Comparison of ENCODE assay signal across 24 mouse cellular contexts in the genomic region with DNA sequence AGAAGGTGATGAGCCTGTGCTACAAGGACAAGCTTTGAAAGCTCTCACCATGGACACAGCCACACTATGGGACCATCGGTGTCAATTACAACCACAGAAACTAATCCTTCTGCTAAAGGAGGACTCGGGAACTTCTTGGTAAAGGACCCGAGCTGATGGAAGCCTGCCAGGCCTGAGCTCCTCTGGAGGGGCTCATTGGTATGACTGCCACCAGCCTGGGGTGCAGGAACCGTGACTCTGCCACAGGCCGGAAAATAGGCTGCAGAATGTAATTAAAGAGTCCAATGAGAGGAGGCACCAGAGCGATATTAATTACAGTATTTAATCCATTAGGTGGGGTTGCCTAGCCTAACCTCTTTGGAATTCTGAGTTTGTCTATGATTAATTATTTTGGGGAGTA. TPM values are rescaled to one million over a fixed set of nuclear protein-coding genes. Genes with fewer than 3 reads are reported as not detected.
DNase-seq lines count a peak whose midpoint lies in the region; ATAC-seq and TF ChIP-seq lines count a peak whose summit lies in the region.
"Had no signal": no experiment of that assay in that cellular context is flagged by ENCODE, and none has a peak within 500 bp of the region (broad histone marks: within the 10 kb centered on the region; RNA-seq: fewer than 3 reads in every experiment).

No protein-coding gene starts in this region.

- no peaks in the 10 kb centered on the region for H3K9me3 ChIP-seq in hindbrain, embryonic 14.5 days (ENCODE audit: control insufficient read depth, low read length)
- no peaks in the 10 kb centered on the region for H3K9me3 ChIP-seq in hindbrain, embryonic 16.5 days (ENCODE audit: control insufficient read depth, low read length)
- H3K9me3 ChIP-seq in kidney, postnatal 0 days (replicated peaks; ENCODE audit: low read length) = no peaks in the 10 kb centered on the region
- H3K9me3 ChIP-seq in neural tube, embryonic 13.5 days = no peaks in the 10 kb centered on the region
- no peaks in the 10 kb centered on the region for H3K9me3 ChIP-seq in neural tube, embryonic 15.5 days (replicated peaks)
- H3K9me3 ChIP-seq: embryonic facial prominence, embryonic 10.5 days; heart, embryonic 12.5 days; limb, embryonic 12.5 days; stomach, embryonic 15.5 days had no signal

- H3K27ac ChIP-seq in hindbrain, embryonic 14.5 days = no peak overlapping the region
- H3K27ac ChIP-seq in hindbrain, embryonic 16.5 days (ENCODE audit: low read depth, low read length) = no peak overlapping the region
- H3K27ac ChIP-seq in kidney, postnatal 0 days = no peak overlapping the region
- no peak overlapping the region for H3K27ac ChIP-seq in neural tube, embryonic 13.5 days (replicated peaks)
- H3K27ac ChIP-seq in neural tube, embryonic 15.5 days (replicated peaks) = no peak overlapping the region
- H3K27ac ChIP-seq: embryonic facial prominence, embryonic 10.5 days; layer of hippocampus, adult 2 months; limb, embryonic 12.5 days; macrophage; stomach, embryonic 15.5 days had no signal

- H3K36me3 ChIP-seq in hindbrain, embryonic 14.5 days (replicated peaks; ENCODE audit: control insufficient read depth, insufficient read depth) = no peaks in the 10 kb centered on the region
- no peaks in the 10 kb centered on the region for H3K36me3 ChIP-seq in hindbrain, embryonic 16.5 days (ENCODE audit: control insufficient read depth, insufficient read depth, low read length)
- no peaks in the 10 kb centered on the region for H3K36me3 ChIP-seq in kidney, postnatal 0 days (ENCODE audit: insufficient read depth, low read length)
- H3K36me3 ChIP-seq in neural tube, embryonic 13.5 days = no peaks in the 10 kb centered on the region
- no peaks in the 10 kb centered on the region for H3K36me3 ChIP-seq in neural tube, embryonic 15.5 days
- H3K36me3 ChIP-seq: embryonic facial prominence, embryonic 10.5 days; heart, embryonic 12.5 days; limb, embryonic 12.5 days; stomach, embryonic 15.5 days had no signal

- WGBS in hindbrain, embryonic 14.5 days = 53% methylated on average over 6 of the region's 6 CpGs
- WGBS in hindbrain, embryonic 16.5 days = 39% methylated on average over 6 of the region's 6 CpGs
- WGBS in kidney, postnatal 0 days = 52% methylated on average over 6 of the region's 6 CpGs
- WGBS in neural tube, embryonic 13.5 days = 59% methylated on average over 6 of the region's 6 CpGs
- WGBS in neural tube, embryonic 15.5 days = 56% methylated on average over 6 of the region's 6 CpGs

- no peaks in the 10 kb centered on the region for H3K4me1 ChIP-seq in hindbrain, embryonic 14.5 days (replicated peaks; ENCODE audit: control insufficient read depth, insufficient read depth, low read length)
- H3K4me1 ChIP-seq in hindbrain, embryonic 16.5 days (ENCODE audit: control insufficient read depth, insufficient read depth, low read depth, low read length) = 0 out of 2 replicates have a peak, but pooled peaks cover 2% of the 10 kb centered on the region
- no peaks in the 10 kb centered on the region for H3K4me1 ChIP-seq in kidney, postnatal 0 days (replicated peaks; ENCODE audit: insufficient read depth, low read length)
- no peaks in the 10 kb centered on the region for H3K4me1 ChIP-seq in neural tube, embryonic 13.5 days (replicated peaks)
- peaks cover 3% of the 10 kb centered on the region; the same call in 1 of the 2 replicates for H3K4me1 ChIP-seq in neural tube, embryonic 15.5 days
- H3K4me1 ChIP-seq: embryonic facial prominence, embryonic 10.5 days; heart, embryonic 12.5 days; limb, embryonic 12.5 days; stomach, embryonic 15.5 days had no signal

- H3K4me2 ChIP-seq in hindbrain, embryonic 14.5 days (replicated peaks) = no peak overlapping the region
- no peak overlapping the region for H3K4me2 ChIP-seq in hindbrain, embryonic 16.5 days (ENCODE audit: low read length)
- H3K4me2 ChIP-seq in kidney, postnatal 0 days (ENCODE audit: low read length) = no peak overlapping the region
- no peak overlapping the region for H3K4me2 ChIP-seq in neural tube, embryonic 13.5 days
- H3K4me2 ChIP-seq in neural tube, embryonic 15.5 days = no peak overlapping the region
- H3K4me2 ChIP-seq: heart, embryonic 12.5 days; limb, embryonic 12.5 days; liver, embryonic 11.5 days; stomach, embryonic 15.5 days had no signal

- H3K27me3 ChIP-seq in hindbrain, embryonic 14.5 days (ENCODE audit: control insufficient read depth, insufficient read depth, low read length) = no peaks in the 10 kb centered on the region
- H3K27me3 ChIP-seq in hindbrain, embryonic 16.5 days (replicated peaks; ENCODE audit: control insufficient read depth, insufficient read depth, low read length) = no peaks in the 10 kb centered on the region
- H3K27me3 ChIP-seq in kidney, postnatal 0 days (ENCODE audit: insufficient read depth, low read length) = no peaks in the 10 kb centered on the region
- no peaks in the 10 kb centered on the region; the same call in 1 of the 2 replicates for H3K27me3 ChIP-seq in neural tube, embryonic 13.5 days
- no peaks in the 10 kb centered on the region for H3K27me3 ChIP-seq in neural tube, embryonic 15.5 days (replicated peaks)
- H3K27me3 ChIP-seq: heart, embryonic 12.5 days; limb, embryonic 12.5 days; stomach, embryonic 15.5 days had no signal

- H3K4me3 ChIP-seq in hindbrain, embryonic 14.5 days (replicated peaks; ENCODE audit: low read length) = no peak overlapping the region
- H3K4me3 ChIP-seq in hindbrain, embryonic 16.5 days (ENCODE audit: low read length) = no peak overlapping the region
- no peak overlapping the region for H3K4me3 ChIP-seq in kidney, postnatal 0 days (replicated peaks; ENCODE audit: low read depth, low read length)
- H3K4me3 ChIP-seq in neural tube, embryonic 13.5 days = no peak overlapping the region
- no peak overlapping the region for H3K4me3 ChIP-seq in neural tube, embryonic 15.5 days (replicated peaks)
- H3K4me3 ChIP-seq: embryonic facial prominence, embryonic 10.5 days; heart, embryonic 12.5 days; layer of hippocampus, adult 2 months; limb, embryonic 12.5 days; stomach, embryonic 15.5 days had no signal

- H3K9ac ChIP-seq in hindbrain, embryonic 14.5 days = no peak overlapping the region
- no peak overlapping the region for H3K9ac ChIP-seq in hindbrain, embryonic 16.5 days (ENCODE audit: low read depth, low read length)
- H3K9ac ChIP-seq in kidney, postnatal 0 days (ENCODE audit: low read depth, low read length) = no peak overlapping the region
- no peak overlapping the region for H3K9ac ChIP-seq in neural tube, embryonic 13.5 days
- H3K9ac ChIP-seq in neural tube, embryonic 15.5 days (replicated peaks) = no peak overlapping the region
- H3K9ac ChIP-seq: heart, embryonic 12.5 days; limb, embryonic 12.5 days; liver, postnatal 0 days; stomach, embryonic 15.5 days had no signal

- no peak for TF ChIP-seq CTCF in kidney, postnatal 0 days (IDR thresholded peaks at IDR 0.05; ENCODE audit: low read depth)

- DNase-seq in cerebellum, postnatal 14 days = peak; percentile 25 to 40
- no peak for DNase-seq in cerebellum, postnatal 25 days
- peak; percentile 41 for DNase-seq in hindbrain, embryonic 14.5 days (ENCODE audit: low spot score)
- peak; percentile 72 for DNase-seq in kidney, postnatal 0 days (ENCODE audit: low spot score)
- DNase-seq in kidney, postnatal 14 days = no peak
- DNase-seq: adrenal gland, postnatal 10 days; cerebellum, adult 8-10 months; gastrocnemius, postnatal 25 days; heart, adult 18-20 months; heart, postnatal 10 days; liver, postnatal 0 days; thymus, postnatal 25 days had no signal

- ATAC-seq in hindbrain, embryonic 14.5 days (ENCODE audit: low FRiP score) = peak; percentile 37; the same call in 1 of the 2 replicates
- no peak for ATAC-seq in hindbrain, embryonic 16.5 days
- ATAC-seq in kidney, postnatal 0 days (replicated peaks; ENCODE audit: low FRiP score, low read depth) = peak; percentile 66; the same call in 1 of the 2 replicates
- ATAC-seq in neural tube, embryonic 13.5 days (ENCODE audit: low read depth) = 0 out of 2 replicates have a peak, but pooled peaks have one; percentile 27
- no peak for ATAC-seq in neural tube, embryonic 15.5 days (ENCODE audit: low FRiP score)
- ATAC-seq: intestine, postnatal 0 days; liver, postnatal 0 days; lung, postnatal 0 days had no signal

RNA-seq across cellular contexts. Expression of a gene that starts 52.1 kb away (rescaled TPM):
- 39.7 and 41.0 TPM in 2 replicates for polyA plus RNA-seq in hindbrain, embryonic 14.5 days (2014; fragmentation: Nextera tagmentation; extraction: Ambion mirVana)
- 20.3 and 32.3 TPM in 2 replicates for polyA plus RNA-seq in hindbrain, embryonic 16.5 days (2015; fragmentation: Nextera tagmentation; extraction: Ambion mirVana)
- polyA plus RNA-seq in kidney, postnatal 0 days (2015; fragmentation: Nextera tagmentation; extraction: Ambion mirVana) = 1.4 and 2.0 TPM in 2 replicates
- polyA plus RNA-seq in neural tube, embryonic 13.5 days (2015; fragmentation: Nextera tagmentation; extraction: Ambion mirVana) = 26.1 and 29.4 TPM in 2 replicates
- 36.2 and 47.5 TPM in 2 replicates for polyA plus RNA-seq in neural tube, embryonic 15.5 days (2015; fragmentation: Nextera tagmentation; extraction: Ambion mirVana)
- polyA plus RNA-seq: liver, postnatal 0 days; macrophage had no signal

Comparison
In these comparisons a context has a peak if more than half of its experiments do, and no peak if none do; other contexts are left out.
1. DNase-seq: peak in cerebellum, postnatal 14 days (2 of 2), hindbrain, embryonic 14.5 days (single experiment) and kidney, postnatal 0 days (single experiment); none in cerebellum, postnatal 25 days (0 of 2) and kidney, postnatal 14 days (single experiment).
2. ATAC-seq: peak in hindbrain, embryonic 14.5 days (single experiment), kidney, postnatal 0 days (single experiment) and neural tube, embryonic 13.5 days (single experiment); none in hindbrain, embryonic 16.5 days (single experiment) and neural tube, embryonic 15.5 days (single experiment).